Mouse (Mus musculus) heart, adult 2 months (tissue): Measurements from ENCODE around the gene Otol1.

Experiments used
- CTCF ChIP-seq: fragments of 200-600 bp; IDR thresholded peaks from 2 replicates; pipeline ENCODE4 v1.8.1; 2022; ENCODE audit warnings: antibody characterized with exemption, mild to moderate bottlenecking, moderate library complexity
- EP300 ChIP-seq: fragments of 200-500 bp; IDR thresholded peaks from 2 replicates; pipeline ENCODE4 v1.6.1; 2011; ENCODE audit warnings: low read depth, low read length, control low read depth; ENCODE audit not compliant: insufficient read depth
- POLR2A ChIP-seq: fragments of 200-500 bp; IDR thresholded peaks from 2 replicates; pipeline ENCODE4 v1.6.1; 2011; ENCODE audit warnings: mild to moderate bottlenecking, low read depth, low read length, control low read depth; ENCODE audit not compliant: insufficient read depth

GRCm38 (mm10) chr3:70003126-70003764, 4.2 kb upstream of the Otol1 start:
- TF ChIP-seq EP300 (no peak), CTCF (no peak), POLR2A (no peak)
